In genomic region chr10:42238296-42238695, GRCm38 (mm10) we compare ENCODE assay signal across 18 mouse cellular contexts. TPM values are rescaled to one million over a fixed set of nuclear protein-coding genes. Genes with fewer than 3 reads are reported as not detected.
DNase-seq lines count a peak whose midpoint lies in the region; ATAC-seq lines count a peak whose summit lies in the region.
"Had no signal": no experiment of that assay in that cellular context is flagged by ENCODE, and none has a peak within 500 bp of the region (broad histone marks: within the 10 kb centered on the region; RNA-seq: fewer than 3 reads in every experiment).

No protein-coding gene starts in this region.

- H3K4me2 ChIP-seq in liver, embryonic 12.5 days: no peak overlapping the region
- H3K4me2 ChIP-seq in liver, embryonic 11.5 days: no peak overlapping the region
- H3K4me2 ChIP-seq in lung, embryonic 16.5 days (ENCODE audit: low read depth, low read length): no peak overlapping the region
- H3K4me2 ChIP-seq in midbrain, embryonic 11.5 days: no peak overlapping the region
- H3K4me2 ChIP-seq in midbrain, embryonic 15.5 days: no peak overlapping the region
- H3K4me2 ChIP-seq: embryonic facial prominence, embryonic 12.5 days; forebrain, embryonic 15.5 days; heart, embryonic 13.5 days had no signal

- DNase-seq in liver, embryonic 11.5 days (ENCODE audit: low spot score): no peak
- no peak for DNase-seq in lung, adult 18-20 months
- peak; percentile 72 for DNase-seq in midbrain, embryonic 11.5 days (ENCODE audit: low spot score, missing footprints)
- DNase-seq: adrenal gland, adult 2 months; adrenal gland, postnatal 25 days; cerebellum, adult 2 months; cerebellum, postnatal 10 days; gastrocnemius, postnatal 36 days; heart, adult 11 months; heart, postnatal 36 days had no signal

- H3K9me3 ChIP-seq in liver, embryonic 12.5 days (replicated peaks): no peaks in the 10 kb centered on the region
- H3K9me3 ChIP-seq in liver, embryonic 11.5 days (ENCODE audit: control insufficient read depth, low read length): no peaks in the 10 kb centered on the region
- no peaks in the 10 kb centered on the region for H3K9me3 ChIP-seq in lung, embryonic 16.5 days (ENCODE audit: control insufficient read depth, low read length)
- no peaks in the 10 kb centered on the region for H3K9me3 ChIP-seq in midbrain, embryonic 11.5 days (ENCODE audit: control insufficient read depth, low read length)
- H3K9me3 ChIP-seq in midbrain, embryonic 15.5 days: no peaks in the 10 kb centered on the region
- H3K9me3 ChIP-seq: embryonic facial prominence, embryonic 12.5 days; forebrain, embryonic 15.5 days; heart, embryonic 13.5 days had no signal

- WGBS in liver, embryonic 12.5 days (ENCODE audit: insufficient replicate concordance): 81% methylated on average over 5 of the region's 5 CpGs
- 86% methylated on average over 5 of the region's 5 CpGs for WGBS in liver, embryonic 11.5 days
- WGBS in lung, embryonic 16.5 days: 48% methylated on average over 5 of the region's 5 CpGs
- 57% methylated on average over 5 of the region's 5 CpGs for WGBS in midbrain, embryonic 11.5 days
- WGBS in midbrain, embryonic 15.5 days: 44% methylated on average over 5 of the region's 5 CpGs

- H3K27ac ChIP-seq in liver, embryonic 12.5 days: 0 out of 2 replicates have a peak overlapping the region, but pooled peaks have one; percentile 32
- no peak overlapping the region for H3K27ac ChIP-seq in liver, embryonic 11.5 days (ENCODE audit: low read depth, low read length)
- H3K27ac ChIP-seq in lung, embryonic 16.5 days (ENCODE audit: low read length): peak overlapping the region; percentile 47; the same call in 1 of the 2 replicates
- no peak overlapping the region for H3K27ac ChIP-seq in midbrain, embryonic 11.5 days (ENCODE audit: low read depth, low read length)
- no peak overlapping the region for H3K27ac ChIP-seq in midbrain, embryonic 15.5 days
- H3K27ac ChIP-seq: embryonic facial prominence, embryonic 12.5 days; forebrain, embryonic 15.5 days had no signal

- no peaks in the 10 kb centered on the region for H3K27me3 ChIP-seq in liver, embryonic 12.5 days (replicated peaks)
- H3K27me3 ChIP-seq in liver, embryonic 11.5 days (replicated peaks; ENCODE audit: control insufficient read depth, insufficient read depth, low read length): no peaks in the 10 kb centered on the region
- H3K27me3 ChIP-seq in lung, embryonic 16.5 days (ENCODE audit: control insufficient read depth, insufficient read depth, low read depth, low read length): no peaks in the 10 kb centered on the region
- no peaks in the 10 kb centered on the region for H3K27me3 ChIP-seq in midbrain, embryonic 11.5 days (ENCODE audit: control insufficient read depth, insufficient read depth, low read length)
- no peaks in the 10 kb centered on the region for H3K27me3 ChIP-seq in midbrain, embryonic 15.5 days (replicated peaks)
- H3K27me3 ChIP-seq: CH12.LX; embryonic facial prominence, embryonic 12.5 days; forebrain, embryonic 15.5 days; heart, embryonic 13.5 days; Patski had no signal

- H3K4me1 ChIP-seq in liver, embryonic 12.5 days: peaks cover 94% of the 10 kb centered on the region
- peaks cover 21% of the 10 kb centered on the region for H3K4me1 ChIP-seq in liver, embryonic 11.5 days (replicated peaks; ENCODE audit: control insufficient read depth, insufficient read depth, low read length)
- peaks cover 13% of the 10 kb centered on the region for H3K4me1 ChIP-seq in lung, embryonic 16.5 days (replicated peaks; ENCODE audit: control insufficient read depth, insufficient read depth, low read length)
- no peaks in the 10 kb centered on the region for H3K4me1 ChIP-seq in midbrain, embryonic 11.5 days (ENCODE audit: control insufficient read depth, insufficient read depth, low read length)
- peaks cover 6% of the 10 kb centered on the region; the same call in 1 of the 2 replicates for H3K4me1 ChIP-seq in midbrain, embryonic 15.5 days
- H3K4me1 ChIP-seq: forebrain, embryonic 15.5 days had no signal

- no peak overlapping the region for H3K9ac ChIP-seq in liver, embryonic 12.5 days
- no peak overlapping the region for H3K9ac ChIP-seq in liver, embryonic 11.5 days (ENCODE audit: low read depth, low read length)
- no peak overlapping the region for H3K9ac ChIP-seq in lung, embryonic 16.5 days (ENCODE audit: low read length)
- no peak overlapping the region for H3K9ac ChIP-seq in midbrain, embryonic 11.5 days (ENCODE audit: low read length)
- no peak overlapping the region for H3K9ac ChIP-seq in midbrain, embryonic 15.5 days
- H3K9ac ChIP-seq: embryonic facial prominence, embryonic 12.5 days; forebrain, embryonic 15.5 days; heart, embryonic 13.5 days had no signal

- no peak for ATAC-seq in liver, embryonic 12.5 days
- ATAC-seq in liver, embryonic 11.5 days (replicated peaks; ENCODE audit: low FRiP score): no peak
- ATAC-seq in lung, embryonic 16.5 days (ENCODE audit: low read depth): peak; percentile 51; the same call in 1 of the 2 replicates
- ATAC-seq in midbrain, embryonic 11.5 days (ENCODE audit: low FRiP score): no peak
- ATAC-seq in midbrain, embryonic 15.5 days (replicated peaks): no peak
- ATAC-seq: forebrain, embryonic 15.5 days had no signal

- no peak overlapping the region for H3K4me3 ChIP-seq in liver, embryonic 12.5 days
- no peak overlapping the region for H3K4me3 ChIP-seq in liver, embryonic 11.5 days (ENCODE audit: low read depth, low read length)
- no peak overlapping the region for H3K4me3 ChIP-seq in lung, embryonic 16.5 days (ENCODE audit: low read length)
- no peak overlapping the region for H3K4me3 ChIP-seq in midbrain, embryonic 11.5 days (ENCODE audit: low read depth, low read length)
- H3K4me3 ChIP-seq in midbrain, embryonic 15.5 days: no peak overlapping the region
- H3K4me3 ChIP-seq: embryonic facial prominence, embryonic 12.5 days; forebrain, embryonic 15.5 days; heart, embryonic 13.5 days had no signal

- H3K36me3 ChIP-seq in liver, embryonic 12.5 days: peaks cover 79% of the 10 kb centered on the region
- peaks cover 3% of the 10 kb centered on the region; the same call in 1 of the 2 replicates for H3K36me3 ChIP-seq in liver, embryonic 11.5 days (ENCODE audit: control insufficient read depth, insufficient read depth, low read length)
- H3K36me3 ChIP-seq in lung, embryonic 16.5 days (ENCODE audit: control insufficient read depth, insufficient read depth, low read length): no peaks in the 10 kb centered on the region
- H3K36me3 ChIP-seq in midbrain, embryonic 11.5 days (ENCODE audit: control insufficient read depth, insufficient read depth, low read length): no peaks in the 10 kb centered on the region
- H3K36me3 ChIP-seq in midbrain, embryonic 15.5 days (replicated peaks): no peaks in the 10 kb centered on the region
- H3K36me3 ChIP-seq: embryonic facial prominence, embryonic 12.5 days; forebrain, embryonic 15.5 days had no signal

RNA-seq across cellular contexts. Expression of gene Foxo3, which starts 38.3 kb away (rescaled TPM):
- polyA plus RNA-seq in liver, embryonic 12.5 days (2016; fragmentation: Nextera tagmentation; extraction: Ambion mirVana): 16.9 and 17.9 TPM in 2 replicates
- 11.7 and 12.3 TPM in 2 replicates for polyA plus RNA-seq in liver, embryonic 11.5 days (2014; fragmentation: Nextera tagmentation; extraction: Ambion mirVana)
- 10.2 and 10.7 TPM in 2 replicates for polyA plus RNA-seq in lung, embryonic 16.5 days (2015; fragmentation: Nextera tagmentation; extraction: Ambion mirVana)
- polyA plus RNA-seq in midbrain, embryonic 11.5 days (2014; fragmentation: Nextera tagmentation; extraction: Ambion mirVana): 4.0 and 4.6 TPM in 2 replicates
- polyA plus RNA-seq in midbrain, embryonic 15.5 days (2015; fragmentation: Nextera tagmentation; extraction: Ambion mirVana): 4.4 TPM in 2 replicates

Comparison
In these comparisons a context has a peak if more than half of its experiments do, and no peak if none do; other contexts are left out.
1. H3K27ac ChIP-seq: peak in liver, embryonic 12.5 days (single experiment) and lung, embryonic 16.5 days (single experiment); none in liver, embryonic 11.5 days (single experiment), midbrain, embryonic 11.5 days (single experiment) and midbrain, embryonic 15.5 days (single experiment).